Mouse (Mus musculus): ENCODE results near the gene Vkorc1. TPM values are rescaled to one million over a fixed set of nuclear protein-coding genes. Genes with fewer than 3 reads are reported as not detected.

Gene Vkorc1
- polyA plus RNA-seq, 1 experiment: 289 TPM

DNA sequence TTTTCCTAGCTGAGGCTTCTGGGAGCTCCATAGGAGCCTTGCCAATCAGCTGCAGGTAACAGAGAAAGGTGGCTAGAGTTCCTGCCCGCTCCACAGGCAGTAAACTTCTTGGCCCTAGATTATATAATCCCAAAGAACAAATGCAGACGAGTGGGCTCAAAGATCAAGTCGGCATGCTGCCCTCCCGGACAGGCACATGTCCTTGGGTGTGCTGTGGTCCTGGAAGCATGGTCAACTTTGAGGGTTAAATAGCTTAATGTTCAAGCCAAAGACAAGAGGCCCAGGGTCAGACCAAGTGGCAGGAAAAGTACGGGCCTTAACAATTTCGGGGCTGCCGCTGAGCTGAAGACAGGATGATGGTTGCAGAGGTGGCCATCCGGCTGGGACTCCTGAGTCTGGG, 30.6 kb upstream of the Vkorc1 start:
- peaks cover 9% of the 10 kb centered on the region; the same call in 1 of the 2 replicates for H3K36me3 ChIP-seq (ENCODE audit: control insufficient read depth, insufficient read depth, low read length)
- TF ChIP-seq CTCF (conservative IDR thresholded peaks at IDR 0.05; ENCODE audit: insufficient read depth, insufficient read length, low read depth, low read length) (no peak), POLR2A (IDR thresholded peaks at IDR 0.05; ENCODE audit: low read depth, low read length) (peak; percentile 48)
- peak; percentile 94 for DNase-seq
- peak overlapping the region; percentile 93 for H3K27ac ChIP-seq (ENCODE audit: insufficient read depth, low read depth, low read length)
- H3K27me3 ChIP-seq (replicated peaks; ENCODE audit: control insufficient read depth, insufficient read depth, low read length): no peaks in the 10 kb centered on the region
- WGBS: 39% methylated on average over 8 of the region's 8 CpGs
- H3K4me1 ChIP-seq (ENCODE audit: control insufficient read depth, insufficient read depth, low read length): peaks cover 51% of the 10 kb centered on the region
- H3K4me3 ChIP-seq (ENCODE audit: insufficient read depth, low read depth, low read length): peak overlapping the region; percentile 94

GRCm38 (mm10) chr7:127925252-127925651, 29.8 kb upstream of the Vkorc1 start:
- no peaks in the 10 kb centered on the region for H3K27me3 ChIP-seq (replicated peaks; ENCODE audit: control insufficient read depth, insufficient read depth, low read length)
- H3K4me1 ChIP-seq (ENCODE audit: control insufficient read depth, insufficient read depth, low read length): peaks cover 46% of the 10 kb centered on the region
- WGBS: 36% methylated on average over 5 of the region's 5 CpGs
- DNase-seq: peak; percentile 96
- no peak overlapping the region; the same call in 1 of the 2 replicates for H3K4me3 ChIP-seq (ENCODE audit: insufficient read depth, low read depth, low read length)
- peak overlapping the region; percentile 96 for H3K27ac ChIP-seq (ENCODE audit: insufficient read depth, low read depth, low read length)
- H3K36me3 ChIP-seq (ENCODE audit: control insufficient read depth, insufficient read depth, low read length): peaks cover 9% of the 10 kb centered on the region; the same call in 1 of the 2 replicates
- TF ChIP-seq POLR2A (IDR thresholded peaks at IDR 0.05; ENCODE audit: low read depth, low read length) (no peak), CTCF (conservative IDR thresholded peaks at IDR 0.05; ENCODE audit: insufficient read depth, insufficient read length, low read depth, low read length) (no peak)

DNA sequence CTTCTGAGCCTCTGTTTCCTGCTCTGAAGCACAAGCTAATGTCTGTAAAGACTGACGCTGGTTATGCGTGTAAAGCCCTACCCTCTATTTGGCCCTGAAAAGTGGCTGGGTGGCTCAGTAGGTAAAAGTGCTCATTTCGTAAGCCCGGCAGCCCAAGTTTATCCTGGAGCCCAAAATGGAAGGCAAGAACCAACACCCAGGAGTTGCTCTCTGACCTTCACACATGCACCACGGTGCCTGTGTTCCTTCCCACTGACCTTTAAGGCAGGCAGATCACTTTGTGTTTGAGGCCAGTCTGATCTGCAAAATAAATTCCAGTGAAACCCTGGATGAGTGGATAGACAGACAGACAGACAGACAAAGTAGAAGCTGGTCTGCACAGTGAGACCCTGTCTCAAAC, 28.3 kb upstream of the Vkorc1 start:
- Histone ChIP-seq H3K27ac (ENCODE audit: insufficient read depth, low read depth, low read length) (peak overlapping the region; percentile 96), H3K27me3 (replicated peaks; ENCODE audit: control insufficient read depth, insufficient read depth, low read length) (no peaks in the 10 kb centered on the region), H3K36me3 (ENCODE audit: control insufficient read depth, insufficient read depth, low read length) (peaks cover 9% of the 10 kb centered on the region; the same call in 1 of the 2 replicates), H3K4me1 (ENCODE audit: control insufficient read depth, insufficient read depth, low read length) (peaks cover 45% of the 10 kb centered on the region), H3K4me3 (ENCODE audit: insufficient read depth, low read depth, low read length) (no peak overlapping the region)
- WGBS: 50% methylated on average over 5 of the region's 5 CpGs
- TF ChIP-seq CTCF (conservative IDR thresholded peaks at IDR 0.05; ENCODE audit: insufficient read depth, insufficient read length, low read depth, low read length) (no peak), POLR2A (IDR thresholded peaks at IDR 0.05; ENCODE audit: low read depth, low read length) (no peak)
- peak; percentile 59 for DNase-seq

DNA sequence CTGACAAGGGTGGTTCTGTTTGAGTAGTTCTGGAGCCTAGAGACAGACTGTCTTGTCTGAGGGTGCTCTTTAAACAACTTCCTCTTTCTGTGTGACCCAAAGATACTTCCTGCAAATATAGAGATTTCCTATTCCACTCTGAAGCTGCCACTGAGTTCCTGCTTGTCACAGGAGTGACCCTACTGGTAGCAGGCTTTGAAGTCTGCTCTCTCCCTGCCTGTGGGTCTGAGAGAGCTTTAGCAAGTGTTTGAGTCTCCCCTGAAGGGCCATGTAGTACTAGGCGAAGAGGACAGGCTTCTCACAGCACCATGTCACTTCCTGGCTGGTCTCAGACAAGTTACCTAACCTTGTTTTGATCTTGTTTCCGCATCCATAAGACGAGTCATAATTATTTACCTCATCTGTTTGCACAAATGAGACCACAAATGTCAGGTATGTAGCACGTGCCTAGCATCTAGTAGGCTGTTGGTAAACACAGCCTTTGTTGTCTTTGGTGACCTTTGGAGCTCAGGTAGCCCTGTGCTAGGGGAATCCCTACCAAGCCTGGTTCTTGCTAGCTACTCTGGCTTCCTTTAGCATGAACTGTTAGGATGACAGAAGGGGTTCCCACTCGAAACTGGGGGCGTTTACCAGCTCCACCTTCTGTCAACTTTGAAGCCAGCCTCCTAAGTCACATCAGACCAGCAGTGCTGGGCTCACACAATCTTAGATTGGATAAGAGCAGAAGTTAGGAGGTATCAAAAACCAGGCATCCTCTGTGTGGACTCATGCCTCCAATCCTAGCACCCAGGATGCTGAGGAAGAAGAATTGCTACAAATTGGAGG, 27.2 kb upstream of the Vkorc1 start:
- DNase-seq: peak; percentile 39
- H3K27me3 ChIP-seq (replicated peaks; ENCODE audit: control insufficient read depth, insufficient read depth, low read length): no peaks in the 10 kb centered on the region
- no peak overlapping the region for H3K4me3 ChIP-seq (ENCODE audit: insufficient read depth, low read depth, low read length)
- H3K36me3 ChIP-seq (ENCODE audit: control insufficient read depth, insufficient read depth, low read length): peaks cover 9% of the 10 kb centered on the region; the same call in 1 of the 2 replicates
- peaks cover 45% of the 10 kb centered on the region for H3K4me1 ChIP-seq (ENCODE audit: control insufficient read depth, insufficient read depth, low read length)
- H3K27ac ChIP-seq (ENCODE audit: insufficient read depth, low read depth, low read length): peak overlapping the region; percentile 55
- no peak for TF ChIP-seq CTCF (conservative IDR thresholded peaks at IDR 0.05; ENCODE audit: insufficient read depth, insufficient read length, low read depth, low read length)
- TF ChIP-seq POLR2A (IDR thresholded peaks at IDR 0.05; ENCODE audit: low read depth, low read length): no peak
- 55% methylated on average over 6 of the region's 6 CpGs for WGBS

GRCm38 (mm10) chr7:127921516-127921915, 26.1 kb upstream of the Vkorc1 start:
- DNase-seq: peak; percentile 64
- no peak overlapping the region for H3K27ac ChIP-seq (ENCODE audit: insufficient read depth, low read depth, low read length)
- H3K27me3 ChIP-seq (replicated peaks; ENCODE audit: control insufficient read depth, insufficient read depth, low read length): no peaks in the 10 kb centered on the region
- H3K4me3 ChIP-seq (ENCODE audit: insufficient read depth, low read depth, low read length): no peak overlapping the region
- H3K36me3 ChIP-seq (ENCODE audit: control insufficient read depth, insufficient read depth, low read length): peaks cover 4% of the 10 kb centered on the region; the same call in 1 of the 2 replicates
- 60% methylated on average over 8 of the region's 8 CpGs for WGBS
- TF ChIP-seq CTCF (conservative IDR thresholded peaks at IDR 0.05; ENCODE audit: insufficient read depth, insufficient read length, low read depth, low read length): peak; percentile 70
- TF ChIP-seq POLR2A (IDR thresholded peaks at IDR 0.05; ENCODE audit: low read depth, low read length): no peak
- H3K4me1 ChIP-seq (ENCODE audit: control insufficient read depth, insufficient read depth, low read length): peaks cover 35% of the 10 kb centered on the region

DNA sequence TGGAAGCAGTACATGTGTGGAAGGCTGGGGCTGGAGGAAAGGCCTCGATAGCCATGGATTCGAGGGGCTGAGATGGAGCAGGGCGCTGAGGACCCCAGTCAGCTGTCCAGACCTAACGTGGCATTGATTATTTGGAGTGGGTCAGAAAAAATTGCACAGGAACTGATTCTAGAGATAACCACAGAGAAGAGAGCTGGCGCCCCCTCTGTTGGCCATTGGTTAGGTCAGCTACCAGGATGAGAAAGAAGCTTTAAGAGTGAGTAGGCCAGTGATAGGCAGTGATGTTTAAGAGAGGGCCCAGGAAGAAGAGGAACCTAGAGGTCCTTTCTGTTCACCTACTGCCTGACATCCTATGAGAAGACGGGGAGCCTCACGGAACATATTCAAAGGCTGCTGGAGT, 23.9 kb upstream of the Vkorc1 start:
- H3K36me3 ChIP-seq (ENCODE audit: control insufficient read depth, insufficient read depth, low read length): no peaks in the 10 kb centered on the region; the same call in 1 of the 2 replicates
- TF ChIP-seq POLR2A (IDR thresholded peaks at IDR 0.05; ENCODE audit: low read depth, low read length): no peak
- no peak; the same call in 1 of the 2 replicates for TF ChIP-seq CTCF (conservative IDR thresholded peaks at IDR 0.05; ENCODE audit: insufficient read depth, insufficient read length, low read depth, low read length)
- no peaks in the 10 kb centered on the region for H3K27me3 ChIP-seq (replicated peaks; ENCODE audit: control insufficient read depth, insufficient read depth, low read length)
- no peak overlapping the region for H3K4me3 ChIP-seq (ENCODE audit: insufficient read depth, low read depth, low read length)
- no peak overlapping the region for H3K27ac ChIP-seq (ENCODE audit: insufficient read depth, low read depth, low read length)
- 79% methylated on average over 7 of the region's 7 CpGs for WGBS
- DNase-seq: peak; percentile 40
- peaks cover 20% of the 10 kb centered on the region for H3K4me1 ChIP-seq (ENCODE audit: control insufficient read depth, insufficient read depth, low read length)

GRCm38 (mm10) chr7:127918203-127918602, 22.8 kb upstream of the Vkorc1 start:
- peak; percentile 76 for DNase-seq
- WGBS: 53% methylated on average over 3 of the region's 3 CpGs
- H3K4me1 ChIP-seq (ENCODE audit: control insufficient read depth, insufficient read depth, low read length): peaks cover 11% of the 10 kb centered on the region; the same call in 1 of the 2 replicates
- no peak for TF ChIP-seq POLR2A (IDR thresholded peaks at IDR 0.05; ENCODE audit: low read depth, low read length)
- peak; percentile 62 for TF ChIP-seq CTCF (conservative IDR thresholded peaks at IDR 0.05; ENCODE audit: insufficient read depth, insufficient read length, low read depth, low read length)
- no peaks in the 10 kb centered on the region; the same call in 1 of the 2 replicates for H3K36me3 ChIP-seq (ENCODE audit: control insufficient read depth, insufficient read depth, low read length)
- no peaks in the 10 kb centered on the region for H3K27me3 ChIP-seq (replicated peaks; ENCODE audit: control insufficient read depth, insufficient read depth, low read length)
- no peak overlapping the region for H3K4me3 ChIP-seq (ENCODE audit: insufficient read depth, low read depth, low read length)
- H3K27ac ChIP-seq (ENCODE audit: insufficient read depth, low read depth, low read length): no peak overlapping the region

Measured in kidney, adult 2 months (tissue).